Mouse (Mus musculus) inflammation-experienced regulatory T-cells (primary cell): Measurements from ENCODE around the gene Gm7073. TPM values are rescaled to one million over a fixed set of nuclear protein-coding genes. Genes with fewer than 3 reads are reported as not detected.

Experiments
- polyA plus RNA-seq, 2 experiments: library from polyadenylated mRNA; unstranded; fragments of 100-300 nt; shearing (Covaris generic); gene quantifications; one replicate each; pipeline ENCODE4 v1.2.1; 2017

Gene Gm7073
- not detected for polyA plus RNA-seq

GRCm38 (mm10) chrX:60539149-60539548, at the start of gene Gm7073:
Gm7073 (minus strand) TSS chrX:60539249.

Other genes with a start within 250 kb of the Gm7073 start
- 10 to 100 TPM in 1 of 2 experiments, 1 to 10 TPM in 1; 9.6 to 12.2 TPM for gene Atp11c, start 53.4 kb upstream of the Gm7073 start, polyA plus RNA-seq